Mouse (Mus musculus): Measurements from ENCODE around the gene Fcf1. TPM values are rescaled to one million over a fixed set of nuclear protein-coding genes. Genes with fewer than 3 reads are reported as not detected.

The Fcf1 gene
- polyA plus RNA-seq, 1 experiment from 2014 or later, result 148 TPM

- no peaks in the 10 kb centered on the region for H3K27me3 ChIP-seq (ENCODE audit: control insufficient read depth, insufficient read depth, low read length)
- no peaks in the 10 kb centered on the region for H3K9me3 ChIP-seq (ENCODE audit: control insufficient read depth, low read length)
- no peak overlapping the region for H3K4me2 ChIP-seq (replicated peaks; ENCODE audit: low read depth, low read length)
- ATAC-seq (ENCODE audit: low FRiP score) (no peak), DNase-seq (ENCODE audit: low spot score) (no peak)
- H3K36me3 ChIP-seq (ENCODE audit: control insufficient read depth, insufficient read depth, low read length), result peaks cover 5% of the 10 kb centered on the region; the same call in 1 of the 2 replicates
- H3K27ac ChIP-seq (ENCODE audit: low read depth, low read length), result no peak overlapping the region
- no peak overlapping the region for H3K9ac ChIP-seq (ENCODE audit: low read depth, low read length)
- no peaks in the 10 kb centered on the region for H3K4me1 ChIP-seq (replicated peaks; ENCODE audit: control insufficient read depth, insufficient read depth, low read length)
- no peak overlapping the region for H3K4me3 ChIP-seq (ENCODE audit: low read depth, low read length)
- 95% methylated on average over 21 of the region's 21 CpGs for WGBS
These were observed 27.4 kb upstream of the Fcf1 start for GRCm38 (mm10) chr12:84943006-84943952.

- WGBS, result 86% methylated on average over 4 of the region's 4 CpGs
These were observed 26.4 kb upstream of the Fcf1 start for GRCm38 (mm10) chr12:84944150-84944812.

GRCm38 (mm10) chr12:84944813-84945553 is 25.7 kb upstream of the Fcf1 start:
- DNase-seq (ENCODE audit: low spot score) (no peak), ATAC-seq (ENCODE audit: low FRiP score) (no peak)
- Histone ChIP-seq H3K36me3 (ENCODE audit: control insufficient read depth, insufficient read depth, low read length) (peaks cover 6% of the 10 kb centered on the region), H3K4me1 (replicated peaks; ENCODE audit: control insufficient read depth, insufficient read depth, low read length) (no peaks in the 10 kb centered on the region), H3K27ac (ENCODE audit: low read depth, low read length) (no peak overlapping the region), H3K9ac (ENCODE audit: low read depth, low read length) (no peak overlapping the region), H3K9me3 (ENCODE audit: control insufficient read depth, low read length) (no peaks in the 10 kb centered on the region), H3K27me3 (ENCODE audit: control insufficient read depth, insufficient read depth, low read length) (no peaks in the 10 kb centered on the region), H3K4me3 (ENCODE audit: low read depth, low read length) (no peak overlapping the region), H3K4me2 (replicated peaks; ENCODE audit: low read depth, low read length) (no peak overlapping the region)
- 89% methylated on average over 9 of the region's 9 CpGs for WGBS

More at GRCm38 (mm10) chr12:84944150-84944812, 26.4 kb upstream of the Fcf1 start:
- H3K36me3 ChIP-seq (ENCODE audit: control insufficient read depth, insufficient read depth, low read length), result peaks cover 5% of the 10 kb centered on the region; the same call in 1 of the 2 replicates
- no peak overlapping the region for H3K4me2 ChIP-seq (replicated peaks; ENCODE audit: low read depth, low read length)
- H3K27me3 ChIP-seq (ENCODE audit: control insufficient read depth, insufficient read depth, low read length), result no peaks in the 10 kb centered on the region
- no peaks in the 10 kb centered on the region for H3K4me1 ChIP-seq (replicated peaks; ENCODE audit: control insufficient read depth, insufficient read depth, low read length)
- no peak overlapping the region for H3K9ac ChIP-seq (ENCODE audit: low read depth, low read length)
- H3K4me3 ChIP-seq (ENCODE audit: low read depth, low read length), result no peak overlapping the region
- no peak for ATAC-seq (ENCODE audit: low FRiP score)
- H3K27ac ChIP-seq (ENCODE audit: low read depth, low read length), result no peak overlapping the region
- DNase-seq (ENCODE audit: low spot score), result no peak
- H3K9me3 ChIP-seq (ENCODE audit: control insufficient read depth, low read length), result no peaks in the 10 kb centered on the region

GRCm38 (mm10) chr12:84947894-84948583 is 22.7 kb upstream of the Fcf1 start:
- WGBS, result 87% methylated on average over 2 of the region's 2 CpGs
- no peak for ATAC-seq (ENCODE audit: low FRiP score)
- H3K4me2 ChIP-seq (replicated peaks; ENCODE audit: low read depth, low read length), result no peak overlapping the region

GRCm38 (mm10) chr12:84948584-84949285 is 22.0 kb upstream of the Fcf1 start:
- no peak for ATAC-seq (ENCODE audit: low FRiP score)

More at GRCm38 (mm10) chr12:84947894-84948583, 22.7 kb upstream of the Fcf1 start:
- H3K27ac ChIP-seq (ENCODE audit: low read depth, low read length), result no peak overlapping the region
- no peak overlapping the region for H3K9ac ChIP-seq (ENCODE audit: low read depth, low read length)
- no peaks in the 10 kb centered on the region for H3K9me3 ChIP-seq (ENCODE audit: control insufficient read depth, low read length)
- no peak for DNase-seq (ENCODE audit: low spot score)
- H3K4me3 ChIP-seq (ENCODE audit: low read depth, low read length), result no peak overlapping the region
- H3K27me3 ChIP-seq (ENCODE audit: control insufficient read depth, insufficient read depth, low read length), result no peaks in the 10 kb centered on the region
- peaks cover 3% of the 10 kb centered on the region; the same call in 1 of the 2 replicates for H3K36me3 ChIP-seq (ENCODE audit: control insufficient read depth, insufficient read depth, low read length)
- H3K4me1 ChIP-seq (replicated peaks; ENCODE audit: control insufficient read depth, insufficient read depth, low read length), result no peaks in the 10 kb centered on the region

GRCm38 (mm10) chr12:84950763-84951162 is 19.9 kb upstream of the Fcf1 start:
- peaks cover 3% of the 10 kb centered on the region; the same call in 1 of the 2 replicates for H3K36me3 ChIP-seq (ENCODE audit: control insufficient read depth, insufficient read depth, low read length)
- no peak for DNase-seq (ENCODE audit: low spot score)
- H3K27ac ChIP-seq (ENCODE audit: low read depth, low read length), result no peak overlapping the region
- ATAC-seq (ENCODE audit: low FRiP score), result no peak
- H3K9ac ChIP-seq (ENCODE audit: low read depth, low read length), result no peak overlapping the region
- WGBS, result 95% methylated on average over 6 of the region's 6 CpGs
- H3K9me3 ChIP-seq (ENCODE audit: control insufficient read depth, low read length), result no peaks in the 10 kb centered on the region
- no peak overlapping the region for H3K4me2 ChIP-seq (replicated peaks; ENCODE audit: low read depth, low read length)
- no peaks in the 10 kb centered on the region for H3K4me1 ChIP-seq (replicated peaks; ENCODE audit: control insufficient read depth, insufficient read depth, low read length)
- no peaks in the 10 kb centered on the region for H3K27me3 ChIP-seq (ENCODE audit: control insufficient read depth, insufficient read depth, low read length)
- no peak overlapping the region for H3K4me3 ChIP-seq (ENCODE audit: low read depth, low read length)

More at GRCm38 (mm10) chr12:84948584-84949285, 22.0 kb upstream of the Fcf1 start:
- H3K4me3 ChIP-seq (ENCODE audit: low read depth, low read length), result no peak overlapping the region
- H3K9me3 ChIP-seq (ENCODE audit: control insufficient read depth, low read length), result no peaks in the 10 kb centered on the region
- H3K36me3 ChIP-seq (ENCODE audit: control insufficient read depth, insufficient read depth, low read length), result peaks cover 3% of the 10 kb centered on the region; the same call in 1 of the 2 replicates
- H3K4me1 ChIP-seq (replicated peaks; ENCODE audit: control insufficient read depth, insufficient read depth, low read length), result no peaks in the 10 kb centered on the region
- H3K27me3 ChIP-seq (ENCODE audit: control insufficient read depth, insufficient read depth, low read length), result no peaks in the 10 kb centered on the region
- no peak overlapping the region for H3K4me2 ChIP-seq (replicated peaks; ENCODE audit: low read depth, low read length)
- WGBS, result 92% methylated on average over 6 of the region's 6 CpGs
- H3K9ac ChIP-seq (ENCODE audit: low read depth, low read length), result no peak overlapping the region
- H3K27ac ChIP-seq (ENCODE audit: low read depth, low read length), result no peak overlapping the region
- DNase-seq (ENCODE audit: low spot score), result no peak

GRCm38 (mm10) chr12:84951531-84951930 is 19.2 kb upstream of the Fcf1 start:
- Histone ChIP-seq H3K4me2 (replicated peaks; ENCODE audit: low read depth, low read length) (no peak overlapping the region), H3K27ac (ENCODE audit: low read depth, low read length) (no peak overlapping the region), H3K4me3 (ENCODE audit: low read depth, low read length) (no peak overlapping the region), H3K9ac (ENCODE audit: low read depth, low read length) (no peak overlapping the region), H3K4me1 (replicated peaks; ENCODE audit: control insufficient read depth, insufficient read depth, low read length) (no peaks in the 10 kb centered on the region), H3K36me3 (ENCODE audit: control insufficient read depth, insufficient read depth, low read length) (peaks cover 3% of the 10 kb centered on the region; the same call in 1 of the 2 replicates), H3K27me3 (ENCODE audit: control insufficient read depth, insufficient read depth, low read length) (no peaks in the 10 kb centered on the region), H3K9me3 (ENCODE audit: control insufficient read depth, low read length) (no peaks in the 10 kb centered on the region)
- DNase-seq (ENCODE audit: low spot score) (no peak), ATAC-seq (ENCODE audit: low FRiP score) (no peak)
- 48% methylated on average over 8 of the region's 8 CpGs for WGBS

All from hindbrain, embryonic 11.5 days (tissue).